Mouse (Mus musculus) ES-Bruce4 (cell line): ENCODE data around the gene Borcs8. TPM values are rescaled to one million over a fixed set of nuclear protein-coding genes. Genes with fewer than 3 reads are reported as not detected.

Source experiments
- H3K27ac ChIP-seq: 2 replicates; pipeline ENCODE4 v1.5.1; 2012; ENCODE audit warnings: low read length, inconsistent platforms; ENCODE audit not compliant: insufficient read depth
- H3K27me3 ChIP-seq: 2 replicates; pipeline ENCODE4 v1.6.1; 2012; ENCODE audit warnings: mild to moderate bottlenecking, low read length, inconsistent platforms; ENCODE audit not compliant: control insufficient read depth, poor library complexity, insufficient read depth, severe bottlenecking
- H3K36me3 ChIP-seq: 2 replicates; pipeline ENCODE4 v1.6.1; 2012; ENCODE audit warnings: inconsistent platforms, mild to moderate bottlenecking, low read length, moderate library complexity; ENCODE audit not compliant: control insufficient read depth, poor library complexity, insufficient read depth, severe bottlenecking
- H3K4me1 ChIP-seq: one replicate; pipeline ENCODE4 v1.8.1; 2011; ENCODE audit warnings: low read length; ENCODE audit not compliant: control insufficient read depth, insufficient read depth
- H3K4me3 ChIP-seq: 2 replicates; pipeline ENCODE4 v1.5.1; 2011; ENCODE audit warnings: low read depth, mild to moderate bottlenecking, low read length
- H3K9ac ChIP-seq: 2 replicates; pipeline ENCODE4 v1.6.1; 2012; ENCODE audit warnings: low read depth, mild to moderate bottlenecking, inconsistent platforms; ENCODE audit not compliant: poor library complexity, severe bottlenecking
- H3K9me3 ChIP-seq: replicated peaks from 2 replicates; pipeline ENCODE4 v1.6.1; 2012; ENCODE audit warnings: mild to moderate bottlenecking, low read length, inconsistent platforms; ENCODE audit not compliant: control insufficient read depth, poor library complexity, insufficient read depth, severe bottlenecking
- CTCF ChIP-seq: IDR thresholded peaks from one replicate; pipeline ENCODE4 v1.8.1; 2011; ENCODE audit warnings: low read depth, low read length
- EP300 ChIP-seq: IDR thresholded peaks from 2 replicates; pipeline ENCODE4 v1.6.1; 2011; ENCODE audit warnings: low read depth, low read length; ENCODE audit not compliant: insufficient read depth
- POLR2A ChIP-seq: IDR thresholded peaks from one replicate; pipeline ENCODE4 v1.8.1; 2011; ENCODE audit warnings: low read length; ENCODE audit not compliant: insufficient read depth
- polyA plus RNA-seq: library from polyadenylated mRNA; stranded (reverse); fragments of >200 nt; gene quantifications from 2 replicates; pipeline ENCODE4 v1.2.4, GENCODE M21; 2011; ENCODE audit warnings: low read depth; ENCODE audit not compliant: missing spikeins, insufficient read depth, insufficient read length

Borcs8 gene
- polyA plus RNA-seq, 1 experiment = 24.1 TPM

DNA sequence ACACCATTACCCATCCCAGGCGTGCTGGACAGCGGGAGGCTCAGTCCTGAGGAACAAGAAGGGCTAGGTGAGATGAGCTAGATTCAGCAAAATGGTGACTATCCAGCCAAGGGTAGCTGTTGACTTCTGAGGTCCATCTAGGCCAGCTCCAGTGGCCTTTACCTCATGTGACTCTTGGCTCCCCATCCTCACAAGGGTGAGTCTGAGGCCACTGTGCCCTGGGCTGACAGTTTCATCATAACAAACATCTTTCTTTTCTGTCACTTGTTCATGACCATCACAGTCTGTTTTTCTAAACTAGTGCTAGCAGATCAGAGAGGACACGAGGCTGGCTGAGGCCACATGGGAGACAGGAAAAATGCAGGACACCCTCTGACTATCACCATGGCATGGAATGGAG, 54.9 kb downstream of the Borcs8 start:
- Histone ChIP-seq H3K36me3 (no peaks in the 10 kb centered on the region), H3K9ac (no peak overlapping the region), H3K4me1 (no peaks in the 10 kb centered on the region), H3K4me3 (no peak overlapping the region), H3K27ac (no peak overlapping the region), H3K9me3 (no peaks in the 10 kb centered on the region), H3K27me3 (no peaks in the 10 kb centered on the region)
- TF ChIP-seq CTCF = no peak
- TF ChIP-seq EP300 = no peak
- TF ChIP-seq POLR2A = no peak

DNA sequence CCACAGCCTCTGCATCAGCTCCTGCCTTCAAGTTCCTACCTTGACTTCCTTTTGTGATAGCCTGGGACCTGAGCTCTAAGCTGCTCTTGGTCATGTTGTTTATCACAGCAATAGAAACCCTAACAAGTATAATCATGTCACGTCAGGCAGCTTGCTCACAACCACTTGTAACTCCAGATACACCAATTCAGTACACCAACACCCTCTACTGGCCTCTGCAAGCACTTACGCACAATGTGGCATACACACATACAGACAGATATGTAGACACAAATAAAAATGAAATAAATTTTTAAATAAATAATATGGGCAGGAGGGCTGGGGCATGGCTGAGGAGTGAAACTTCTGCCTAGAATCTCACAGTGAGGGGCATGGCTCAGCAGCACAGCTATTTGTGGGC, 56.5 kb downstream of the Borcs8 start:
- TF ChIP-seq POLR2A (no peak), CTCF (no peak), EP300 (no peak)
- Histone ChIP-seq H3K4me1 (no peaks in the 10 kb centered on the region), H3K27ac (no peak overlapping the region), H3K4me3 (no peak overlapping the region), H3K36me3 (no peaks in the 10 kb centered on the region), H3K9ac (no peak overlapping the region), H3K27me3 (no peaks in the 10 kb centered on the region), H3K9me3 (no peaks in the 10 kb centered on the region)

Other genes starting within 250 kb of the Borcs8 start
- not detected in 2 replicates for gene Tssk6, start 237.3 kb upstream of the Borcs8 start, polyA plus RNA-seq
- 70.5 and 70.8 TPM in 2 replicates for gene Ndufa13, start 236.9 kb upstream of the Borcs8 start, polyA plus RNA-seq
- 3.4 and 4.2 TPM in 2 replicates for gene Yjefn3, start 236.8 kb upstream of the Borcs8 start, polyA plus RNA-seq
- gene Gatad2a, start 143.1 kb upstream of the Borcs8 start, polyA plus RNA-seq = 155 TPM in 2 replicates
- gene Mau2, start 96.8 kb upstream of the Borcs8 start, polyA plus RNA-seq = 40.2 and 41.0 TPM in 2 replicates
- gene Sugp1, start 96.7 kb upstream of the Borcs8 start, polyA plus RNA-seq = 36.5 and 37.3 TPM in 2 replicates
- 0.99 and 1.4 TPM in 2 replicates for gene Tm6sf2, start 66.6 kb upstream of the Borcs8 start, polyA plus RNA-seq
- 2.2 TPM in 2 replicates for gene Hapln4, start 56.0 kb upstream of the Borcs8 start, polyA plus RNA-seq
- gene Ncan, start 18.6 kb upstream of the Borcs8 start, polyA plus RNA-seq = 1.4 and 1.6 TPM in 2 replicates
- gene Nr2c2ap, start 8.2 kb upstream of the Borcs8 start, polyA plus RNA-seq = 38.0 and 42.7 TPM in 2 replicates
- 7.9 and 8.2 TPM in 2 replicates for gene Rfxank, start 345 bp upstream of the Borcs8 start, polyA plus RNA-seq
- 4.4 and 5.8 TPM in 2 replicates for gene Mef2b, start 212 bp downstream of the Borcs8 start, polyA plus RNA-seq
- gene Tmem161a, start 32.9 kb downstream of the Borcs8 start, polyA plus RNA-seq = 36.5 and 43.1 TPM in 2 replicates
- gene Slc25a42, start 72.8 kb downstream of the Borcs8 start, polyA plus RNA-seq = 7.8 and 9.3 TPM in 2 replicates
- gene Sugp2, start 94.7 kb downstream of the Borcs8 start, polyA plus RNA-seq = 46.0 and 47.2 TPM in 2 replicates
- gene Armc6, start 95.0 kb downstream of the Borcs8 start, polyA plus RNA-seq = 5.7 and 11.8 TPM in 2 replicates
- 37.9 and 40.0 TPM in 2 replicates for gene Homer3, start 143.3 kb downstream of the Borcs8 start, polyA plus RNA-seq
- gene Ddx49, start 163.0 kb downstream of the Borcs8 start, polyA plus RNA-seq = 45.3 and 50.5 TPM in 2 replicates
- 115 and 117 TPM in 2 replicates for gene Cope, start 163.0 kb downstream of the Borcs8 start, polyA plus RNA-seq
- gene Cers1, start 176.3 kb downstream of the Borcs8 start, polyA plus RNA-seq = 3.4 and 3.8 TPM in 2 replicates
- 1.0 TPM in 1 of 2 replicates, not detected in the other for gene Gdf1, start 190.3 kb downstream of the Borcs8 start, polyA plus RNA-seq
- gene Upf1, start 213.8 kb downstream of the Borcs8 start, polyA plus RNA-seq = 46.3 and 50.1 TPM in 2 replicates
- gene Comp, start 234.1 kb downstream of the Borcs8 start, polyA plus RNA-seq = 1.4 and 2.0 TPM in 2 replicates